Mouse (Mus musculus) limb, embryonic 13.5 days (tissue): ENCODE data around the gene Tut4. TPM values are rescaled to one million over a fixed set of nuclear protein-coding genes. Genes with fewer than 3 reads are reported as not detected.

Experiments
- ATAC-seq: fragments of 200-750 bp; cut with Nextera tagmentation; 2 replicates; pipeline ENCODE4 v1.8.0; 2017; ENCODE audit warnings: low read depth, moderate number of reproducible peaks, moderate TSS enrichment; ENCODE audit not compliant: low FRiP score
- H3K27ac ChIP-seq: fragments of 300-500 bp; sonication (generic); 2 replicates; pipeline ENCODE4 v1.5.1; 2015; ENCODE audit warnings: inconsistent platforms, mild to moderate bottlenecking, moderate library complexity
- H3K27me3 ChIP-seq: fragments of 300-500 bp; sonication (generic); 2 replicates; pipeline ENCODE4 v1.6.1; 2015; ENCODE audit warnings: mild to moderate bottlenecking, inconsistent platforms
- H3K36me3 ChIP-seq: fragments of 300-500 bp; sonication (generic); 2 replicates; pipeline ENCODE4 v1.6.1; 2015; ENCODE audit warnings: inconsistent platforms, mild to moderate bottlenecking, moderate library complexity
- H3K4me1 ChIP-seq: fragments of 300-500 bp; sonication (generic); 2 replicates; pipeline ENCODE4 v1.6.1; 2015; ENCODE audit warnings: inconsistent platforms
- H3K4me2 ChIP-seq: fragments of 300-500 bp; sonication (generic); replicated peaks from 2 replicates; pipeline ENCODE4 v1.6.1; 2015; ENCODE audit warnings: inconsistent platforms, mild to moderate bottlenecking, moderate library complexity
- H3K4me3 ChIP-seq: fragments of 300-500 bp; sonication (generic); 2 replicates; pipeline ENCODE4 v1.5.1; 2015; ENCODE audit warnings: moderate library complexity, mild to moderate bottlenecking, inconsistent platforms
- H3K9ac ChIP-seq: fragments of 300-500 bp; sonication (generic); 2 replicates; pipeline ENCODE4 v1.6.1; 2015; ENCODE audit warnings: mild to moderate bottlenecking, inconsistent platforms
- H3K9me3 ChIP-seq: fragments of 300-500 bp; sonication (generic); 2 replicates; pipeline ENCODE4 v1.6.1; 2016; ENCODE audit warnings: inconsistent platforms
- WGBS: fragments of 180-500 bp; shearing (Covaris S2); methylation state at CpG from one replicate; pipeline ENCODE4 v1.1.7; 2015; 5-methylcytosine and 5-hydroxymethylcytosine counted together
- polyA plus RNA-seq: library from polyadenylated mRNA; unstranded; fragments of >200 nt; fragmentation: Nextera tagmentation; extraction: Ambion mirVana; gene quantifications from 2 replicates; pipeline ENCODE4 v1.2.1, GENCODE M21; 2015

The Tut4 gene
- polyA plus RNA-seq, 1 experiment from 2014 or later, result 113 TPM

GRCm38 (mm10) chr4:108572644-108573043 is 113.4 kb downstream of the Tut4 start:
- Histone ChIP-seq H3K27me3 (no peaks in the 10 kb centered on the region), H3K36me3 (peaks cover 62% of the 10 kb centered on the region), H3K4me1 (peaks cover 6% of the 10 kb centered on the region), H3K4me3 (no peak overlapping the region), H3K9ac (no peak overlapping the region), H3K4me2 (no peak overlapping the region), H3K9me3 (no peaks in the 10 kb centered on the region), H3K27ac (no peak overlapping the region)
- 94% methylated on average over 3 of the region's 3 CpGs for WGBS
- no peak for ATAC-seq

- no peaks in the 10 kb centered on the region for H3K9me3 ChIP-seq
- H3K36me3 ChIP-seq, result peaks cover 15% of the 10 kb centered on the region
- peak; percentile 99 for ATAC-seq
Measured at GRCm38 (mm10) chr4:108578840-108579742, 119.9 kb downstream of the Tut4 start, which contains the start of the genes Prpf38a and Orc1. Gene Prpf38a, minus strand, starts transcription at chr4:108579336. Gene Orc1, plus strand, starts transcription at chr4:108579423.

GRCm38 (mm10) chr4:108579743-108580411 is 120.7 kb downstream of the Tut4 start:
- WGBS, result under 1% methylated on average over 16 of the region's 16 CpGs
- peak overlapping the region; percentile 80 for H3K9ac ChIP-seq
- H3K27me3 ChIP-seq, result no peaks in the 10 kb centered on the region
- no peak for ATAC-seq
- peak overlapping the region; percentile 74 for H3K27ac ChIP-seq
- H3K4me2 ChIP-seq, result peak overlapping the region; percentile 80
- peaks cover 28% of the 10 kb centered on the region for H3K4me1 ChIP-seq
- peak overlapping the region; percentile 80 for H3K4me3 ChIP-seq
- no peaks in the 10 kb centered on the region for H3K9me3 ChIP-seq
- peaks cover 9% of the 10 kb centered on the region for H3K36me3 ChIP-seq

More at GRCm38 (mm10) chr4:108578840-108579742, 119.9 kb downstream of the Tut4 start, which contains the start of the genes Prpf38a and Orc1:
- peaks cover 28% of the 10 kb centered on the region for H3K4me1 ChIP-seq
- H3K27me3 ChIP-seq, result no peaks in the 10 kb centered on the region
- peak within 1 kb of the TSS; percentile 80 for H3K4me2 ChIP-seq
- WGBS, result under 1% methylated on average over 64 of the region's 64 CpGs
- H3K27ac ChIP-seq, result peak within 1 kb of the TSS; percentile 74
- H3K4me3 ChIP-seq, result peak within 1 kb of the TSS; percentile 80
- peak within 1 kb of the TSS; percentile 80 for H3K9ac ChIP-seq

- Histone ChIP-seq H3K4me3 (no peak overlapping the region), H3K4me2 (no peak overlapping the region), H3K27ac (no peak overlapping the region), H3K9me3 (no peaks in the 10 kb centered on the region), H3K27me3 (no peaks in the 10 kb centered on the region), H3K4me1 (no peaks in the 10 kb centered on the region), H3K9ac (no peak overlapping the region), H3K36me3 (peaks cover 13% of the 10 kb centered on the region)
- 97% methylated on average over 2 of the region's 2 CpGs for whole genome bisulfite sequencing
- no peak for ATAC-seq
Measured at GRCm38 (mm10) chr4:108593376-108593775, 134.2 kb downstream of the Tut4 start.

- no peaks in the 10 kb centered on the region for H3K4me1 ChIP-seq
- no peaks in the 10 kb centered on the region for H3K27me3 ChIP-seq
- 81% methylated on average over 1 of the region's 1 CpGs for WGBS
- no peak overlapping the region for H3K9ac ChIP-seq
- no peak overlapping the region for H3K27ac ChIP-seq
- H3K9me3 ChIP-seq, result no peaks in the 10 kb centered on the region
- no peak overlapping the region for H3K4me3 ChIP-seq
- H3K36me3 ChIP-seq, result peaks cover 29% of the 10 kb centered on the region
- no peak for ATAC-seq
- no peak overlapping the region for H3K4me2 ChIP-seq
Measured at GRCm38 (mm10) chr4:108595785-108596184, 136.6 kb downstream of the Tut4 start.

- ATAC-seq, result no peak
- H3K27ac ChIP-seq, result no peak overlapping the region
- H3K9ac ChIP-seq, result no peak overlapping the region
- H3K36me3 ChIP-seq, result peaks cover 43% of the 10 kb centered on the region
- H3K4me3 ChIP-seq, result no peak overlapping the region
- WGBS, result 83% methylated on average over 4 of the region's 4 CpGs
- no peak overlapping the region for H3K4me2 ChIP-seq
- H3K9me3 ChIP-seq, result 0 out of 2 replicates have a peak, but pooled peaks cover 3% of the 10 kb centered on the region
- H3K4me1 ChIP-seq, result no peaks in the 10 kb centered on the region
- no peaks in the 10 kb centered on the region for H3K27me3 ChIP-seq
Measured at GRCm38 (mm10) chr4:108598306-108598705, 139.1 kb downstream of the Tut4 start.

GRCm38 (mm10) chr4:108601870-108602269 is 142.6 kb downstream of the Tut4 start:
- H3K9me3 ChIP-seq, result 0 out of 2 replicates have a peak, but pooled peaks cover 3% of the 10 kb centered on the region
- no peaks in the 10 kb centered on the region for H3K27me3 ChIP-seq
- no peak overlapping the region for H3K9ac ChIP-seq
- H3K4me1 ChIP-seq, result no peaks in the 10 kb centered on the region
- H3K4me2 ChIP-seq, result no peak overlapping the region
- peaks cover 72% of the 10 kb centered on the region for H3K36me3 ChIP-seq
- no peak overlapping the region for H3K27ac ChIP-seq
- ATAC-seq, result no peak
- H3K4me3 ChIP-seq, result no peak overlapping the region
- WGBS, result 95% methylated on average over 7 of the region's 7 CpGs

- ATAC-seq, result no peak
- H3K4me3 ChIP-seq, result no peak overlapping the region
- 90% methylated on average over 3 of the region's 3 CpGs for WGBS
- no peaks in the 10 kb centered on the region for H3K27me3 ChIP-seq
- no peak overlapping the region for H3K4me2 ChIP-seq
- no peaks in the 10 kb centered on the region for H3K9me3 ChIP-seq
- H3K27ac ChIP-seq, result no peak overlapping the region
- H3K36me3 ChIP-seq, result peaks cover 48% of the 10 kb centered on the region
- no peak overlapping the region for H3K9ac ChIP-seq
- no peaks in the 10 kb centered on the region for H3K4me1 ChIP-seq
Measured at GRCm38 (mm10) chr4:108608651-108609050, 149.4 kb downstream of the Tut4 start.

Other genes starting within 250 kb of the Tut4 start
- gene Zyg11a, start 241.4 kb upstream of the Tut4 start, polyA plus RNA-seq, result 0.15 and 0.18 TPM in 2 replicates
- 12.2 and 14.5 TPM in 2 replicates for gene Zyg11b, start 158.3 kb upstream of the Tut4 start, polyA plus RNA-seq
- 47.2 and 49.0 TPM in 2 replicates for gene Coa7, start 131.3 kb upstream of the Tut4 start, polyA plus RNA-seq
- 7.0 and 7.4 TPM in 2 replicates for gene Shisal2a, start 76.1 kb upstream of the Tut4 start, polyA plus RNA-seq
- 88.5 and 89.8 TPM in 2 replicates for gene Gpx7, start 52.5 kb upstream of the Tut4 start, polyA plus RNA-seq
- 100 and 101 TPM in 2 replicates for gene Prpf38a, start 119.9 kb downstream of the Tut4 start, polyA plus RNA-seq
- gene Orc1, start 120.0 kb downstream of the Tut4 start, polyA plus RNA-seq, result 11.7 and 12.2 TPM in 2 replicates
- 30.0 and 33.0 TPM in 2 replicates for gene Cc2d1b, start 160.5 kb downstream of the Tut4 start, polyA plus RNA-seq